Mouse (Mus musculus): ENCODE data around the gene Klhl31.

DNA sequence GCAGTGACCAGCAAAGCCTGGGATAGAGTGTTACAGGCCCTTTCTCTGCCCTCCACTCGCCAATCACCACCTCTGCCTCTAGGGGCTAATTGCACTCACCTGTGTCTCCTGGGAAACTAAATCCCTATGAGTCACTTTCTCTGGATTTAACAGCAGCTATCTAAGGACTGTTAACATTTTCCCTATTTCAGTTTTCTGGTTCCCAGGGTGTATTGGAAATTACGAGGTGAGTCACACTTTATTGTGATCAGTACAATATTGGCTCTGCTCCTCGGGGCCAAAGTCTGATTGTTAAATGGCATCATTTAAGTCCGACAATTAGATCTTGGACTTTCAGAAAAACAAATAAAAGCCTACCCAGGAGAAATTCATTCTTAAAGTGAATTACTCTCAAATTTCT lies 24.0 kb upstream of the Klhl31 start:
- no peak for TF ChIP-seq CTCF (IDR thresholded peaks at IDR 0.05; ENCODE audit: borderline replicate concordance, insufficient read depth, low read depth, low read length)
- TF ChIP-seq POLR2A (IDR thresholded peaks at IDR 0.05; ENCODE audit: borderline replicate concordance, insufficient read depth, low read length) = no peak

Data from cerebellum, adult 2 months (tissue).